Mouse (Mus musculus) adrenal gland, postnatal 14 days (tissue): ENCODE measurements around the gene Gm36176. TPM values are rescaled to one million over a fixed set of nuclear protein-coding genes. Genes with fewer than 3 reads are reported as not detected.

ENCODE experiments used
- DNase-seq: peaks from one replicate; pipeline ENCODE4 v3.0.0; 2021; ENCODE audit warnings: mixed read lengths
- total RNA-seq: library from RNA; stranded (reverse); gene quantifications from 2 replicates; pipeline ENCODE4 v1.2.3, GENCODE M21; 2021

Gm36176 gene
- total RNA-seq, 1 experiment from 2014 or later: not detected

DNA sequence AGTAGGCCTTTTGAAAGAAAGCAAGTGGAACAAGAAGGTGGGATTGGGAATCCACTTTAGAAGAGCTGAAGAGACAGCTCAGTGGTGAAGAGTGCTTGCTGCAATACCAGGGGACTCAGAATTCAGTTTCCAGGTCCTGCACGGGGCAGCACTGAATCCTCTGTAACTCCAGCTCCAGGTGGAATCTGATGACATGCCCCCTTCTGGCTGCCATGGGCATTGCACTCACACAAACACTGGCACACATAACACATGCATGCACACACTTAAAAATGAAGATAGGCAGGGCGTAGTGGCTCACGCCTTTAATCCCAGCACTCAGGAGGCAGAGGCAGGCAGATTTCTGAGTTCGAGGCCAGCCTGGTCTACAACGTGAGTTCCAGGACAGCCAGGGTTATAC is 36.0 kb downstream of the Gm36176 start:
- no peak for DNase-seq

DNA sequence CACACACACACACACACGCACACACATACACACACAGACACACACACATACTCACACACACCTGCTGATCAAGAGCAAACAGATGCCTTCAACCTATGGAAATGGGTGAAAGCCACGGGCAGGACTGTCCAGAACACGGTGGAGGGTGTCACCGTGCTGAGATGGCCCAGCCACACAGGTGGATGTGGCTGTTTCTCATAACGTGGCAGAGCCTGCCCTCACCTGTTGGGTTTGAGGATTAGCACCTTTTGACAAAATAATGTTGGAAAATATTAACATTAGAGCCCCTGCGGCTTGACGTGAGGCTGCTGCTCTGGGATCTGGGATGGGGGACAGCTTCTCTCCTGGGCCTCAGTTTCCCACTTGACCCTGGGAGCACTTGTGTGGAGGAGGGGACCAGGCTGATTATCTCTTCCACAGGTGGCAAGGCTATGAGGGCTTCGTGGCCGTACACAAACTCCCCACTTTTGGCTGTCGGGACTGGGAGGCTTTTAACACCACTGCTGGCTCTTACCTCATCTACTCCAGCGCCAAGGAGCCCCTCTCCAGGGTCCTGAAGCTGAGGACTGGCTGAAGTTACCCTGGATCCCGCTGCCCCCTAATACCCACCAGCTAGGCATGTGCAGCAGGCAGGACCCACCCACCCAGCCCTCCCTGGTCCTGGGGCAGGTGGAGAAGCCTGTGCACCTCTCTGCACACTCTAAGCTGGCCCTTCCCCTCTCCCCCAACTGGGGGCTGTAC is 39.6 kb downstream of the Gm36176 start:
- peak; percentile 27 for DNase-seq

DNA sequence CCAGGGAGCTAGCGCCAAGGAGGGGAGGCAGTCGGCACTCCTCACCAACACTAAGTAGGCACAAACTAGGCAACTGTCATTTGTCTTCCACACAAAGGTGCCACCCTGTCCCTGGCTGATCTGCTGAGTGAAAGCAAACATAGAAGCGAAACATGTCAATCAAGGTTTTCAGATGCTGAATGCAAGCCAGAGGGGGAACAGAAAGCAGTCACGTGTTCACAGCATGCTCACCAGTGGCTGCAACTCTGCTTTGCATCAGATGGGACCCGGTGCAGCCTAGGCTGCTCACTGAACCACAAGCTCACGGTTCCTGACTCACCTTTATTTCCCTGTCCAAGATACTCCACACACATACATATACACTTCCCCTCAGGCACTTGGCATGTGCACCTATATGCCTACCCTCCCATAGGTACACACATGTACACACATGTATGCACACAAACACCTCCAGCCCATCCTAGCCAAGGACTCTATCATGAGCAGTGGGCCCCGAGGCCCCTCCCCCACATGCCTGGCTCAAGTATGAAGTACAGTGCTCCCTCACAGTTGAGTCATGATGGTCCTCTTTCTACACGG is 44.5 kb downstream of the Gm36176 start:
- DNase-seq: no peak

DNA sequence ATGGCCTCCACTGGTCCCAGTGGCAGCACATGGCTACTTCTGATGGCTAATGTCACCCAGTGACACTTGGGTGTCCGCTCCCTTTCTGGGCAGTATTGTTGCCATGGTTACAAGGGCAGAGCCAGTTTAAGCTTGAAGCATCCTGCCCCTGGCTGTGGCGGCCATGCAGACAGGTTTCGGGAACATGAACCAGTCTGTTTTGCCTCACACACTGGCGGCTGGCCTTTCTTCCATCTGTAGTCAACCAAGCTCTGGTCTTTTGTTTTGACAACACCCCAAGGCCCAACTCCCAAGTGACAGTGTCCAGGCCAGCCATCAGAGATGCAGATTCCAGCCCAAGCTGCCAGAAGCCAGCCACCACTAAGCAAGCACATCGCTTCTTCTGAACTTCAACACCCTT is 49.0 kb downstream of the Gm36176 start:
- peak; percentile 27 for DNase-seq

Other genes starting within 250 kb of the Gm36176 start
- gene Sumo3, start 240.7 kb upstream of the Gm36176 start, total RNA-seq: 93.0 and 111 TPM in 2 replicates
- gene Gm49325, start 240.6 kb upstream of the Gm36176 start, total RNA-seq: 23.6 and 31.5 TPM in 2 replicates
- gene Ube2g2, start 224.5 kb upstream of the Gm36176 start, total RNA-seq: 49.8 and 50.2 TPM in 2 replicates
- 0.41 TPM in 1 of 2 replicates, not detected in the other for gene Tspear, start 160.2 kb upstream of the Gm36176 start, total RNA-seq
- not detected in 2 replicates for gene Gm19402, start 156.0 kb upstream of the Gm36176 start, total RNA-seq
- not detected in 2 replicates for gene Gm9508, start 149.6 kb upstream of the Gm36176 start, total RNA-seq
- gene Gm10272, start 140.2 kb upstream of the Gm36176 start, total RNA-seq: not detected in 2 replicates
- gene Gm10024, start 135.3 kb upstream of the Gm36176 start, total RNA-seq: not detected in 2 replicates
- not detected in 2 replicates for gene Gm10142, start 131.0 kb upstream of the Gm36176 start, total RNA-seq
- not detected in 2 replicates for gene Krtap12-1, start 126.2 kb upstream of the Gm36176 start, total RNA-seq
- gene Gm10100, start 120.3 kb upstream of the Gm36176 start, total RNA-seq: not detected in 2 replicates
- gene Gm18596, start 104.2 kb upstream of the Gm36176 start, total RNA-seq: not detected in 2 replicates
- not detected in 2 replicates for gene Gm9736, start 95.4 kb upstream of the Gm36176 start, total RNA-seq
- not detected in 2 replicates for gene Gm3233, start 87.1 kb upstream of the Gm36176 start, total RNA-seq
- gene Gm3238, start 75.5 kb upstream of the Gm36176 start, total RNA-seq: not detected in 2 replicates
- gene Gm7138, start 69.9 kb upstream of the Gm36176 start, total RNA-seq: not detected in 2 replicates
- gene Gm3250, start 64.3 kb upstream of the Gm36176 start, total RNA-seq: not detected in 2 replicates
- gene Gm7137, start 58.6 kb upstream of the Gm36176 start, total RNA-seq: not detected in 2 replicates
- gene Gm9639, start 51.7 kb upstream of the Gm36176 start, total RNA-seq: not detected in 2 replicates
- gene Gm19668, start 47.7 kb upstream of the Gm36176 start, total RNA-seq: not detected in 2 replicates
- not detected in 2 replicates for gene Gm9507, start 35.0 kb upstream of the Gm36176 start, total RNA-seq
- not detected in 2 replicates for gene Gm2696, start 32.1 kb upstream of the Gm36176 start, total RNA-seq
- gene Krtap10-4, start 19.7 kb upstream of the Gm36176 start, total RNA-seq: not detected in 2 replicates
- not detected in 2 replicates for gene Krtap10-10, start 10.9 kb upstream of the Gm36176 start, total RNA-seq
- not detected in 2 replicates for gene Gm10318, start 6.1 kb downstream of the Gm36176 start, total RNA-seq
- not detected in 2 replicates for gene Gm3285, start 15.2 kb downstream of the Gm36176 start, total RNA-seq
- gene Lrrc3, start 55.7 kb downstream of the Gm36176 start, total RNA-seq: 7.6 and 14.0 TPM in 2 replicates
- 2.4 and 4.8 TPM in 2 replicates for gene Trpm2, start 123.8 kb downstream of the Gm36176 start, total RNA-seq
- 15.4 and 17.5 TPM in 2 replicates for gene 1810043G02Rik, start 131.7 kb downstream of the Gm36176 start, total RNA-seq
- 144 and 165 TPM in 2 replicates for gene Pfkl, start 163.3 kb downstream of the Gm36176 start, total RNA-seq
- 7.2 and 8.4 TPM in 2 replicates for gene Dnmt3l, start 195.1 kb downstream of the Gm36176 start, total RNA-seq
- not detected in 2 replicates for gene Aire, start 196.8 kb downstream of the Gm36176 start, total RNA-seq
- gene Icosl, start 222.5 kb downstream of the Gm36176 start, total RNA-seq: 9.8 and 19.8 TPM in 2 replicates